Mouse (Mus musculus) brown adipose tissue, adult 24 weeks (tissue): Measurements from ENCODE around the gene Natd1. TPM values are rescaled to one million over a fixed set of nuclear protein-coding genes. Genes with fewer than 3 reads are reported as not detected.

ENCODE experiments used
- H3K27ac ChIP-seq: fragments of 200-500 bp; replicated peaks from 2 replicates; pipeline ENCODE4 v1.5.1; 2012; ENCODE audit warnings: low read depth, mild to moderate bottlenecking, low read length
- H3K4me1 ChIP-seq: fragments of 200-500 bp; 2 replicates; pipeline ENCODE4 v1.6.1; 2012; ENCODE audit warnings: low read length, mixed read lengths; ENCODE audit not compliant: control insufficient read depth, insufficient read depth, insufficient read length
- H3K4me3 ChIP-seq: fragments of 200-500 bp; 2 replicates; pipeline ENCODE4 v1.5.1; 2012; ENCODE audit warnings: low read depth, mild to moderate bottlenecking, low read length, moderate library complexity; ENCODE audit not compliant: insufficient read depth
- polyA plus RNA-seq: library from polyadenylated mRNA; stranded (reverse); fragments of >200 nt; gene quantifications from 2 replicates; pipeline ENCODE4 v1.2.4, GENCODE M21; 2012; ENCODE audit not compliant: missing spikeins, insufficient read depth, insufficient read length

Gene Natd1
- polyA plus RNA-seq, 1 experiment: 11.2 TPM

- Histone ChIP-seq H3K4me3 (no peak overlapping the region), H3K27ac (no peak overlapping the region), H3K4me1 (no peaks in the 10 kb centered on the region)
Measured at GRCm38 (mm10) chr11:60856587-60856986, 58.0 kb downstream of the Natd1 start.

Other genes with a start within 250 kb of the Natd1 start
- gene Llgl1, start 215.0 kb downstream of the Natd1 start, polyA plus RNA-seq: 4.3 and 4.4 TPM in 2 replicates
- 68.5 and 68.8 TPM in 2 replicates for gene Flii, start 187.5 kb downstream of the Natd1 start, polyA plus RNA-seq
- 23.5 and 30.7 TPM in 2 replicates for gene Mief2, start 186.4 kb downstream of the Natd1 start, polyA plus RNA-seq
- 2.2 and 2.6 TPM in 2 replicates for gene Top3a, start 137.4 kb downstream of the Natd1 start, polyA plus RNA-seq
- gene Smcr8, start 137.2 kb downstream of the Natd1 start, polyA plus RNA-seq: 8.0 and 8.5 TPM in 2 replicates
- gene Shmt1, start 103.0 kb downstream of the Natd1 start, polyA plus RNA-seq: 18.0 and 28.1 TPM in 2 replicates
- gene Dhrs7b, start 84.1 kb downstream of the Natd1 start, polyA plus RNA-seq: 82.8 and 88.3 TPM in 2 replicates
- 60.2 and 63.5 TPM in 2 replicates for gene Tmem11, start 35.5 kb downstream of the Natd1 start, polyA plus RNA-seq
- gene Map2k3, start 17.3 kb upstream of the Natd1 start, polyA plus RNA-seq: 22.9 and 29.5 TPM in 2 replicates
- gene Kcnj12, start 107.8 kb upstream of the Natd1 start, polyA plus RNA-seq: 0.50 TPM in 1 of 2 replicates, not detected in the other
- 0.87 and 1.2 TPM in 2 replicates for gene Tnfrsf13b, start 212.0 kb upstream of the Natd1 start, polyA plus RNA-seq